Mouse (Mus musculus): ENCODE measurements around the gene Gm11034.

GRCm38 (mm10) chr8:72239499-72240402 is 26.3 kb upstream of the Gm11034 start, which contains the start of gene Ap1m1:
- peak; percentile 82 for TF ChIP-seq HCFC1 (IDR thresholded peaks at IDR 0.05; ENCODE audit: low read depth, low read length)
- peak; percentile 65 to 78 (median 69) for TF ChIP-seq CTCF (IDR thresholded peaks at IDR 0.05 in 2 of 3, conservative IDR thresholded peaks at IDR 0.05 in 1 of 3; ENCODE audit: control insufficient read depth in 1 of 3, insufficient read depth in 1 of 3, low read depth in 2 of 3, low read length in 3 of 3, poor library complexity in 1 of 3, severe bottlenecking in 1 of 3)
- peak in 1 of 2 experiments; percentile 52; a peak in 2 of 4 replicates for TF ChIP-seq EP300 (IDR thresholded peaks at IDR 0.05; ENCODE audit: low read depth in 1 of 2, low read length in 2 of 2)
- peak; percentile 63 to 78; a peak in 3 of 4 replicates for TF ChIP-seq POLR2A (IDR thresholded peaks at IDR 0.05; ENCODE audit: control insufficient read depth in 1 of 2, insufficient read depth in 1 of 2, low read depth in 1 of 2, low read length in 2 of 2, poor library complexity in 1 of 2)
- no peak for TF ChIP-seq CHD2 (IDR thresholded peaks at IDR 0.05; ENCODE audit: low read length)
- no peak for TF ChIP-seq CHD1 (IDR thresholded peaks at IDR 0.05; ENCODE audit: low read depth, low read length)
- TF ChIP-seq MAZ (IDR thresholded peaks at IDR 0.05; ENCODE audit: low read depth, low read length): 0 out of 2 replicates have a peak, but pooled peaks have one; percentile 62
- peak; percentile 41; the same call in 1 of the 2 replicates for TF ChIP-seq ZNF384 (IDR thresholded peaks at IDR 0.05; ENCODE audit: low read depth, low read length)
- peak; percentile 44 for TF ChIP-seq SMC3 (IDR thresholded peaks at IDR 0.05; ENCODE audit: low read depth, low read length)
- TF ChIP-seq MAX (IDR thresholded peaks at IDR 0.05; ENCODE audit: low read length): peak; percentile 89
